Comparison of ENCODE assay signal across 8 mouse cellular contexts in the genomic region with DNA sequence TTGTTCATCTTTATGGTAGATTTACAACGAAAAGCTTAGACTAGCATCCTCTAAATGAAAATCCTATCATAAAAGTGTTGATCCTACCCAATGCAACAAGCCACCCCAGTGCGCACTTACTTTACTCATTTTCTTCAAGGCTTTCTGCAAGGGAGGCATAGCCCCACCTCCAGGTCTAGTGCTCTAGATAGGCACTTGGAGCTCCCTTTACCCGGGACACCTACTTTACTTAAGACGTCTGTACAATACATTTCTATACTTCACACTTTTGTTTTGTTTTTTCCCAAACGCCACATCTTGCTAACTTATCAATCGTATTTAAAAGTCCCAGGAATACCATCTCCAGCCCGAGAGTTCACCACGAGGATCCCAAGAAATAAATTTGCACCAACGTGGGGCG. TPM values are rescaled to one million over a fixed set of nuclear protein-coding genes. Genes with fewer than 3 reads are reported as not detected.
A peak's percentile ranks its signal among the peaks of the same experiment; 100 is the strongest.
DNase-seq lines count a peak whose midpoint lies in the region; ATAC-seq and TF ChIP-seq lines count a peak whose summit lies in the region.

No protein-coding gene starts in this region.

- no peaks in the 10 kb centered on the region for H3K9me3 ChIP-seq in heart, embryonic 16.5 days (replicated peaks; ENCODE audit: control insufficient read depth, low read length)
- H3K9me3 ChIP-seq in G1E (replicated peaks): no peaks in the 10 kb centered on the region
- no peaks in the 10 kb centered on the region for H3K9me3 ChIP-seq in forebrain, postnatal 0 days (ENCODE audit: low read length)
- no peaks in the 10 kb centered on the region for H3K9me3 ChIP-seq in midbrain, embryonic 10.5 days (replicated peaks)

- no peak for ATAC-seq in heart, embryonic 16.5 days (replicated peaks; ENCODE audit: extremely low read depth, insufficient read depth, low FRiP score)
- no peak for ATAC-seq in G1E (ENCODE audit: extremely low read depth, insufficient number of reproducible peaks, low FRiP score, poor library complexity, severe bottlenecking)
- ATAC-seq in forebrain, postnatal 0 days: no peak
- ATAC-seq in cerebellum, adult (ENCODE audit: insufficient number of reproducible peaks, low FRiP score, low TSS enrichment): no peak

- WGBS in heart, embryonic 16.5 days: 10% methylated on average over 10 of the region's 10 CpGs
- WGBS in forebrain, postnatal 0 days: 11% methylated on average over 10 of the region's 10 CpGs
- WGBS in midbrain, embryonic 10.5 days: 14% methylated on average over 10 of the region's 10 CpGs

- H3K27ac ChIP-seq in heart, embryonic 16.5 days (ENCODE audit: low read length): peak overlapping the region; percentile 92
- H3K27ac ChIP-seq in forebrain, postnatal 0 days (ENCODE audit: low read depth, low read length): peak overlapping the region; percentile 95
- H3K27ac ChIP-seq in midbrain, embryonic 10.5 days (replicated peaks): peak overlapping the region; percentile 91

- peak overlapping the region; percentile 88 for H3K9ac ChIP-seq in heart, embryonic 16.5 days (ENCODE audit: low read length)
- H3K9ac ChIP-seq in forebrain, postnatal 0 days: peak overlapping the region; percentile 86

- H3K4me2 ChIP-seq in heart, embryonic 16.5 days (ENCODE audit: low read depth, low read length): peak overlapping the region; percentile 87
- peak overlapping the region; percentile 61 for H3K4me2 ChIP-seq in forebrain, postnatal 0 days (ENCODE audit: low read depth)

- H3K36me3 ChIP-seq in heart, embryonic 16.5 days (ENCODE audit: control insufficient read depth, insufficient read depth): peaks cover 17% of the 10 kb centered on the region
- peaks cover 61% of the 10 kb centered on the region for H3K36me3 ChIP-seq in G1E (replicated peaks)
- H3K36me3 ChIP-seq in forebrain, postnatal 0 days (ENCODE audit: insufficient read depth): peaks cover 7% of the 10 kb centered on the region
- peaks cover 62% of the 10 kb centered on the region for H3K36me3 ChIP-seq in midbrain, embryonic 10.5 days

- no peaks in the 10 kb centered on the region for H3K27me3 ChIP-seq in heart, embryonic 16.5 days (ENCODE audit: control insufficient read depth, insufficient read depth, low read length)
- H3K27me3 ChIP-seq in G1E (ENCODE audit: insufficient read depth, low read length): peaks cover 6% of the 10 kb centered on the region; the same call in 1 of the 2 replicates
- H3K27me3 ChIP-seq in forebrain, postnatal 0 days (ENCODE audit: insufficient read depth, low read length): no peaks in the 10 kb centered on the region
- no peaks in the 10 kb centered on the region for H3K27me3 ChIP-seq in midbrain, embryonic 10.5 days (ENCODE audit: low read depth, poor library complexity, severe bottlenecking)

- peak overlapping the region; percentile 84 for H3K4me3 ChIP-seq in heart, embryonic 16.5 days (ENCODE audit: low read length)
- H3K4me3 ChIP-seq in G1E (ENCODE audit: low read depth, low read length): peak overlapping the region; percentile 76
- peak overlapping the region; percentile 67 for H3K4me3 ChIP-seq in forebrain, postnatal 0 days (ENCODE audit: low read depth, low read length)
- H3K4me3 ChIP-seq in midbrain, embryonic 10.5 days: peak overlapping the region; percentile 77

- no peak for TF ChIP-seq CTCF in G1E (IDR thresholded peaks at IDR 0.05; ENCODE audit: low read depth, low read length)
- no peak for TF ChIP-seq CTCF in forebrain, postnatal 0 days (IDR thresholded peaks at IDR 0.05; ENCODE audit: low read depth)

- peaks cover 13% of the 10 kb centered on the region for H3K4me1 ChIP-seq in heart, embryonic 16.5 days (ENCODE audit: control insufficient read depth, insufficient read depth, low read length)
- H3K4me1 ChIP-seq in G1E (ENCODE audit: insufficient read depth, low read depth, low read length): peaks cover 33% of the 10 kb centered on the region
- peaks cover 10% of the 10 kb centered on the region; the same call in 1 of the 2 replicates for H3K4me1 ChIP-seq in forebrain, postnatal 0 days (ENCODE audit: insufficient read depth)
- peaks cover 28% of the 10 kb centered on the region for H3K4me1 ChIP-seq in midbrain, embryonic 10.5 days

- DNase-seq in heart, adult 8-10 months (ENCODE audit: low spot score): no peak
- DNase-seq in G1E (ENCODE audit: low spot score): peak; percentile 23
- DNase-seq in forebrain, postnatal 0 days: no peak
- no peak for DNase-seq in midbrain, embryonic 10.5 days (ENCODE audit: low spot score)
- DNase-seq in gastrocnemius, postnatal 4 days (ENCODE audit: low spot score in 2 of 2): no peak
- no peak for DNase-seq in gastrocnemius, adult 18-20 months (ENCODE audit: low spot score)

RNA-seq across cellular contexts. Expression of a gene that starts 0.3 kb away (rescaled TPM):
- polyA plus RNA-seq in heart, embryonic 16.5 days (2015; fragmentation: Nextera tagmentation; extraction: Ambion mirVana): 24.6 and 25.4 TPM in 2 replicates
- total RNA-seq in heart, adult 8-10 months (2022): 10 to 100 TPM in 3 of 4 experiments, 1 to 10 TPM in 1; 10.0 to 15.4 (median 14.4) TPM
- total RNA-seq in G1E (2014; fragmentation: Nextera tagmentation) (31.3 and 48.7 TPM in 2 replicates), G1E (2017) (37.3 and 69.5 TPM in 2 replicates)
- polyA plus RNA-seq in G1E (2012): 4.4 and 10.1 TPM in 2 replicates
- total RNA-seq in forebrain, postnatal 0 days (2014; rRNA removed): 41.6 and 46.8 TPM in 2 replicates
- polyA plus RNA-seq in forebrain, postnatal 0 days (2015; fragmentation: Nextera tagmentation; extraction: Ambion mirVana): 41.5 and 48.5 TPM in 2 replicates
- polyA plus RNA-seq in midbrain, embryonic 10.5 days (2016; fragmentation: Nextera tagmentation; extraction: Ambion mirVana): 70.8 and 76.7 TPM in 2 replicates
- total RNA-seq in gastrocnemius, postnatal 4 days (2021): 10 to 100 TPM; 13.8 to 14.1 TPM
- 1 to 10 TPM; 8.3 to 9.4 TPM for total RNA-seq in gastrocnemius, adult 18-20 months (2021)

RNA-seq across cellular contexts. Expression of a gene that starts 0.6 kb away (rescaled TPM):
- 35.2 and 37.7 TPM in 2 replicates for polyA plus RNA-seq in heart, embryonic 16.5 days (2015; fragmentation: Nextera tagmentation; extraction: Ambion mirVana)
- 10 to 100 TPM; 15.9 to 21.5 (median 18.7) TPM for total RNA-seq in heart, adult 8-10 months (2022)
- total RNA-seq in G1E (2014; fragmentation: Nextera tagmentation) (55.2 and 87.6 TPM in 2 replicates), G1E (2017) (106 TPM in 2 replicates)
- 8.8 and 8.9 TPM in 2 replicates for polyA plus RNA-seq in G1E (2012)
- total RNA-seq in forebrain, postnatal 0 days (2014; rRNA removed): 29.0 and 48.5 TPM in 2 replicates
- 53.5 and 55.4 TPM in 2 replicates for polyA plus RNA-seq in forebrain, postnatal 0 days (2015; fragmentation: Nextera tagmentation; extraction: Ambion mirVana)
- polyA plus RNA-seq in midbrain, embryonic 10.5 days (2016; fragmentation: Nextera tagmentation; extraction: Ambion mirVana): 57.4 and 62.5 TPM in 2 replicates
- 10 to 100 TPM; 24.8 to 25.9 TPM for total RNA-seq in gastrocnemius, postnatal 4 days (2021)
- total RNA-seq in gastrocnemius, adult 18-20 months (2021): 10 to 100 TPM; 13.3 to 13.7 TPM

RNA-seq across cellular contexts. Expression of a gene that starts 20.8 kb away (rescaled TPM):
- polyA plus RNA-seq in heart, embryonic 16.5 days (2015; fragmentation: Nextera tagmentation; extraction: Ambion mirVana): 124 and 151 TPM in 2 replicates
- 10 to 100 TPM; 35.5 to 62.3 (median 46.7) TPM for total RNA-seq in heart, adult 8-10 months (2022)
- total RNA-seq in G1E (2014; fragmentation: Nextera tagmentation) (499 and 554 TPM in 2 replicates), G1E (2017) (545 and 548 TPM in 2 replicates)
- polyA plus RNA-seq in G1E (2012): 5.8 and 9.2 TPM in 2 replicates
- total RNA-seq in forebrain, postnatal 0 days (2014; rRNA removed): 121 and 143 TPM in 2 replicates
- 62.6 and 86.0 TPM in 2 replicates for polyA plus RNA-seq in forebrain, postnatal 0 days (2015; fragmentation: Nextera tagmentation; extraction: Ambion mirVana)
- 123 and 145 TPM in 2 replicates for polyA plus RNA-seq in midbrain, embryonic 10.5 days (2016; fragmentation: Nextera tagmentation; extraction: Ambion mirVana)
- 10 to 100 TPM; 56.7 to 80.5 TPM for total RNA-seq in gastrocnemius, postnatal 4 days (2021)
- total RNA-seq in gastrocnemius, adult 18-20 months (2021): 10 to 100 TPM; 36.3 to 38.3 TPM

RNA-seq across cellular contexts. Expression of a gene that starts 52.0 kb away (rescaled TPM):
- 183 and 186 TPM in 2 replicates for polyA plus RNA-seq in heart, embryonic 16.5 days (2015; fragmentation: Nextera tagmentation; extraction: Ambion mirVana)
- 10 to 100 TPM; 60.2 to 64.3 (median 62.1) TPM for total RNA-seq in heart, adult 8-10 months (2022)
- total RNA-seq in G1E (2014; fragmentation: Nextera tagmentation) (507 and 588 TPM in 2 replicates), G1E (2017) (631 and 664 TPM in 2 replicates)
- 14.5 and 23.4 TPM in 2 replicates for polyA plus RNA-seq in G1E (2012)
- total RNA-seq in forebrain, postnatal 0 days (2014; rRNA removed): 322 and 340 TPM in 2 replicates
- polyA plus RNA-seq in forebrain, postnatal 0 days (2015; fragmentation: Nextera tagmentation; extraction: Ambion mirVana): 344 and 354 TPM in 2 replicates
- polyA plus RNA-seq in midbrain, embryonic 10.5 days (2016; fragmentation: Nextera tagmentation; extraction: Ambion mirVana): 454 and 464 TPM in 2 replicates
- 100 to 1,000 TPM; 116 to 130 TPM for total RNA-seq in gastrocnemius, postnatal 4 days (2021)
- total RNA-seq in gastrocnemius, adult 18-20 months (2021): 10 to 100 TPM; 39.7 to 42.1 TPM
